Mouse (Mus musculus): Measurements from ENCODE around the gene Alk. TPM values are rescaled to one million over a fixed set of nuclear protein-coding genes. Genes with fewer than 3 reads are reported as not detected.

Alk gene
- total and polyA plus RNA-seq, 3 experiments, result not detected

DNA sequence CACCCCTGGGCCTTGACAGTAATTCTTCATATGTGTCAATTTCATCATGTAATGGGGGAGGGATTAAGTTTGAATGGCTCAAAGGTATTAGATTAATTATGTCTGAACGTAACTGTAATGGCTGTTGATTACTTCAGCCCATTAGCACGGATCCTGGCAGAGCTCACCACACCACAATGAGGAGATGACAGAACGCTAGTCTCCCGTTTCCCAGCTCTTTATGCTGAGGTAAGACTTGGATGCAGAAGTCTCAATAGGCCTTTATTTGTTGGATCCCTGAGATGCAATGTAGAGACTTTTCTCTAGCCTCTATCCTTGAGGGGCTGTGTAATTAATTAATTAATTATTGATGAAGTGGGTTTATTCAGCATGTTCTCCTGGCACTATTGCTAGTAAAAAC is 627.8 kb downstream of the Alk start:
- H3K27me3 ChIP-seq (ENCODE audit: control insufficient read depth in 1 of 2, insufficient read depth in 2 of 2, low read length in 2 of 2), result no peaks in the 10 kb centered on the region
- H3K9ac ChIP-seq (ENCODE audit: control insufficient read depth, low read depth, low read length, poor library complexity, severe bottlenecking), result no peak overlapping the region
- H3K27ac ChIP-seq (ENCODE audit: control insufficient read depth, low read depth, low read length), result no peak overlapping the region
- H3K9me3 ChIP-seq (replicated peaks; ENCODE audit: insufficient read depth, low read length), result no peaks in the 10 kb centered on the region
- TF ChIP-seq NELFE (IDR thresholded peaks at IDR 0.05; ENCODE audit: low read depth, low read length) (no peak), TCF12 (IDR thresholded peaks at IDR 0.05; ENCODE audit: low read depth, low read length) (no peak), RCOR1 (IDR thresholded peaks at IDR 0.05; ENCODE audit: low read depth, low read length) (no peak), CHD1 (IDR thresholded peaks at IDR 0.05; ENCODE audit: low read depth, low read length) (no peak), MXI1 (IDR thresholded peaks at IDR 0.05; ENCODE audit: low read depth, low read length) (no peak), POLR2A (IDR thresholded peaks at IDR 0.05; ENCODE audit: control insufficient read depth in 1 of 2, insufficient read depth in 1 of 2, low read depth in 1 of 2, low read length in 2 of 2, poor library complexity in 1 of 2) (no peak), ETS1 (IDR thresholded peaks at IDR 0.05; ENCODE audit: low read depth, low read length) (no peak), SMC3 (IDR thresholded peaks at IDR 0.05; ENCODE audit: low read depth, low read length) (no peak)
- no peaks in the 10 kb centered on the region for H3K4me1 ChIP-seq (ENCODE audit: control insufficient read depth in 1 of 2, insufficient read depth in 2 of 2, low read length in 2 of 2)
- H3K79me2 ChIP-seq (ENCODE audit: control insufficient read depth, insufficient read depth, low read length, poor library complexity), result no peaks in the 10 kb centered on the region
- no peak overlapping the region for H3K4me3 ChIP-seq (ENCODE audit: control insufficient read depth in 1 of 2, insufficient read depth in 1 of 2, low read depth in 2 of 2, low read length in 2 of 2)
- DNase-seq (ENCODE audit: low read depth, low spot score), result no peak
- no peaks in the 10 kb centered on the region for H3K36me3 ChIP-seq (ENCODE audit: control insufficient read depth in 1 of 2, insufficient read depth in 2 of 2, low read length in 2 of 2)

DNA sequence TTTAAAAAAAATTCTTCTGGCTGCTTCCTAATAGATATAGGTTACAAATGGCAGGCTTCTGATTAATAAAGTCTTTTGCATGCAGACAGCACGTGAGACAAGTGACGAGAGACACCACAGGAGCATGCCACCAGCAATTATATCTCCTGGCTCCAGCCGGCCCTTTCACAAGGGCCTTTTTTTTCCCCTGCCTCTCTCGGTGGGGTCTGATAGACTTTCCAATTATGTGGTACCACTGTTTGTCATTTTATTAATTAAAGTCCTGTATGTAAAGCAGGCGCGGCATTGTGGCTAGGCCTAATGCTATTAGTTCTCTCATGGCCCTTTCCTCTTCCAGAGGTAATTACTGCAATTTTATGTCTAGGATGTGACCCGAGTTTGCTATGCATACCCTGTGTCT is 630.7 kb downstream of the Alk start:
- TF ChIP-seq ZKSCAN1 (IDR thresholded peaks at IDR 0.05; ENCODE audit: low read depth, low read length), result no peak
- no peak for TF ChIP-seq MAX (IDR thresholded peaks at IDR 0.05; ENCODE audit: low read length)
- TF ChIP-seq HCFC1 (IDR thresholded peaks at IDR 0.05; ENCODE audit: low read depth, low read length), result no peak
- H3K9me3 ChIP-seq (replicated peaks; ENCODE audit: insufficient read depth, low read length), result no peaks in the 10 kb centered on the region
- no peak overlapping the region for H3K4me3 ChIP-seq (ENCODE audit: control insufficient read depth in 1 of 2, insufficient read depth in 1 of 2, low read depth in 2 of 2, low read length in 2 of 2)
- DNase-seq (ENCODE audit: low read depth, low spot score), result no peak
- H3K79me2 ChIP-seq (ENCODE audit: control insufficient read depth, insufficient read depth, low read length, poor library complexity), result no peaks in the 10 kb centered on the region
- H3K27ac ChIP-seq (ENCODE audit: control insufficient read depth, low read depth, low read length), result no peak overlapping the region
- no peak overlapping the region for H3K9ac ChIP-seq (ENCODE audit: control insufficient read depth, low read depth, low read length, poor library complexity, severe bottlenecking)
- no peaks in the 10 kb centered on the region for H3K4me1 ChIP-seq (ENCODE audit: control insufficient read depth in 1 of 2, insufficient read depth in 2 of 2, low read length in 2 of 2)
- H3K27me3 ChIP-seq (ENCODE audit: control insufficient read depth in 1 of 2, insufficient read depth in 2 of 2, low read length in 2 of 2), result no peaks in the 10 kb centered on the region
- H3K36me3 ChIP-seq (ENCODE audit: control insufficient read depth in 1 of 2, insufficient read depth in 2 of 2, low read length in 2 of 2), result no peaks in the 10 kb centered on the region

DNA sequence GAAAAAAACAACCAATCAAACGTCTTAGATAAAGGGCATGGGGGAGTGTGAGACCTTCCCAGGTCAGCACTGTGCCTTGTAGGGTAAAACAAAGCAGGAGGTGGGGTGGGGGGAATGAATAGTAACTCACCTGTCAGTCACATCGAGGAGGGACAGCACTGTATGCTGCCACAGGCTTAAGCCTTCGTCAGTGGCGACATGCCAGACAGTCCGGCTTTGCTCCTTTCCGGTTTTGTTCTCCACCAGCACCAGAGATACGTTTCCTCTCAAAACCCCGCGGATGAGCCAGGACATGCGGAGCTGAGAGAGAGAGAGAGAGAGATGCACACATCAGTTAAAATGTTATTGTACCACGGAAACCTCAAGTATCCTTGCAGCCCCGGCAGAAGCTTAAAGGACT is 637.1 kb downstream of the Alk start:
- H3K27me3 ChIP-seq (ENCODE audit: control insufficient read depth in 1 of 2, insufficient read depth in 2 of 2, low read length in 2 of 2), result no peaks in the 10 kb centered on the region
- no peaks in the 10 kb centered on the region for H3K79me2 ChIP-seq (ENCODE audit: control insufficient read depth, insufficient read depth, low read length, poor library complexity)
- DNase-seq (ENCODE audit: low read depth, low spot score), result no peak
- no peak overlapping the region for H3K9ac ChIP-seq (ENCODE audit: control insufficient read depth, low read depth, low read length, poor library complexity, severe bottlenecking)
- no peak overlapping the region for H3K27ac ChIP-seq (ENCODE audit: control insufficient read depth, low read depth, low read length)
- H3K4me1 ChIP-seq (ENCODE audit: control insufficient read depth in 1 of 2, insufficient read depth in 2 of 2, low read length in 2 of 2), result no peaks in the 10 kb centered on the region
- H3K4me3 ChIP-seq (ENCODE audit: control insufficient read depth in 1 of 2, insufficient read depth in 1 of 2, low read depth in 2 of 2, low read length in 2 of 2), result no peak overlapping the region
- no peaks in the 10 kb centered on the region for H3K36me3 ChIP-seq (ENCODE audit: control insufficient read depth in 1 of 2, insufficient read depth in 2 of 2, low read length in 2 of 2)
- H3K9me3 ChIP-seq (replicated peaks; ENCODE audit: insufficient read depth, low read length), result no peaks in the 10 kb centered on the region
- TF ChIP-seq CHD1 (IDR thresholded peaks at IDR 0.05; ENCODE audit: low read depth, low read length) (no peak), HCFC1 (IDR thresholded peaks at IDR 0.05; ENCODE audit: low read depth, low read length) (no peak), CTCF (IDR thresholded peaks at IDR 0.05 in 2 of 3, conservative IDR thresholded peaks at IDR 0.05 in 1 of 3; ENCODE audit: control insufficient read depth in 1 of 3, insufficient read depth in 1 of 3, low read depth in 2 of 3, low read length in 3 of 3, poor library complexity in 1 of 3, severe bottlenecking in 1 of 3) (no peak), SMC3 (IDR thresholded peaks at IDR 0.05; ENCODE audit: low read depth, low read length) (no peak), CHD2 (IDR thresholded peaks at IDR 0.05; ENCODE audit: low read length) (no peak), ZMIZ1 (IDR thresholded peaks at IDR 0.05; ENCODE audit: low read depth, low read length) (no peak), POLR2AphosphoS2 (IDR thresholded peaks at IDR 0.05; ENCODE audit: low read length) (no peak), ZC3H11A (IDR thresholded peaks at IDR 0.05; ENCODE audit: low read depth, low read length) (no peak), NRF1 (IDR thresholded peaks at IDR 0.05; ENCODE audit: insufficient read depth, low read depth, low read length, poor library complexity, severe bottlenecking) (no peak), MAZ (IDR thresholded peaks at IDR 0.05; ENCODE audit: low read depth, low read length) (no peak), SIN3A (IDR thresholded peaks at IDR 0.05; ENCODE audit: low read length) (no peak), MAFK (IDR thresholded peaks at IDR 0.05; ENCODE audit: borderline replicate concordance, low read depth, low read length) (no peak), KAT2A (conservative IDR thresholded peaks at IDR 0.05; ENCODE audit: low read depth, low read length) (no peak), MYB (IDR thresholded peaks at IDR 0.05; ENCODE audit: low read depth, low read length) (no peak), TBP (IDR thresholded peaks at IDR 0.05; ENCODE audit: low read depth, low read length) (no peak), GABPA (IDR thresholded peaks at IDR 0.05; ENCODE audit: low read depth, low read length) (no peak), EP300 (IDR thresholded peaks at IDR 0.05; ENCODE audit: low read depth in 1 of 2, low read length in 2 of 2) (no peak), JUND (IDR thresholded peaks at IDR 0.05; ENCODE audit: low read depth, low read length) (no peak)

Data from MEL (cell line).